Mouse (Mus musculus): ENCODE measurements around the gene Tmem39b.
A peak's percentile ranks its signal among the peaks of the same experiment; 100 is the strongest.
"Not testable (repeated sequence)": the region's sequence is repeated elsewhere in the genome, so short reads cannot be mapped to it uniquely, and the experiment has no call there.

The Tmem39b gene

GRCm38 (mm10) chr4:129696158-129696985 lies at the start of gene Tmem39b:
Tmem39b (minus strand) TSS chr4:129696838.
- peak; percentile 89 for DNase-seq (ENCODE audit: low spot score in 2 of 2)

GRCm38 (mm10) chr4:129746106-129746505 lies 49.5 kb upstream of the Tmem39b start:
- DNase-seq (ENCODE audit: low spot score in 2 of 2), result no peak

GRCm38 (mm10) chr4:129743494-129743893 lies 46.9 kb upstream of the Tmem39b start:
- no peak for DNase-seq (ENCODE audit: low spot score in 2 of 2)

GRCm38 (mm10) chr4:129743010-129743390 lies 46.4 kb upstream of the Tmem39b start:
- DNase-seq (ENCODE audit: low spot score in 2 of 2), result peak in 1 of 2 experiments; percentile 21

- DNase-seq (ENCODE audit: low spot score in 2 of 2), result peak; percentile 97
Measured at GRCm38 (mm10) chr4:129742232-129743009, 45.8 kb upstream of the Tmem39b start, which contains the start of gene Khdrbs1. Khdrbs1 (minus strand) TSS chr4:129742303.

- no peak for DNase-seq (ENCODE audit: low spot score in 2 of 2)
Measured at GRCm38 (mm10) chr4:129741974-129742231, 45.3 kb upstream of the Tmem39b start.

GRCm38 (mm10) chr4:129741251-129741973 lies 44.8 kb upstream of the Tmem39b start:
- DNase-seq (ENCODE audit: low spot score in 2 of 2), result peak in 1 of 2 experiments; percentile 36

GRCm38 (mm10) chr4:129739111-129739645 lies 42.5 kb upstream of the Tmem39b start:
- DNase-seq (ENCODE audit: low spot score in 2 of 2), result no peak

- no peak for DNase-seq (ENCODE audit: low spot score in 2 of 2)
Measured at GRCm38 (mm10) chr4:129736173-129736572, 39.5 kb upstream of the Tmem39b start.

- DNase-seq (ENCODE audit: low spot score in 2 of 2), result not testable (repeated sequence)
Measured at GRCm38 (mm10) chr4:129735485-129735884, 38.8 kb upstream of the Tmem39b start.

- no peak for DNase-seq (ENCODE audit: low spot score in 2 of 2)
Measured at GRCm38 (mm10) chr4:129731423-129731822, 34.8 kb upstream of the Tmem39b start.

GRCm38 (mm10) chr4:129716310-129716709 lies 19.7 kb upstream of the Tmem39b start:
- DNase-seq (ENCODE audit: low spot score in 2 of 2), result no peak

GRCm38 (mm10) chr4:129709486-129710129 lies 13.0 kb upstream of the Tmem39b start:
- no peak for DNase-seq (ENCODE audit: low spot score in 2 of 2)

- DNase-seq (ENCODE audit: low spot score in 2 of 2), result no peak
Measured at GRCm38 (mm10) chr4:129706750-129707149, 10.1 kb upstream of the Tmem39b start.

GRCm38 (mm10) chr4:129702454-129702853 lies 5.8 kb upstream of the Tmem39b start:
- peak; percentile 74 to 75 for DNase-seq (ENCODE audit: low spot score in 2 of 2)

GRCm38 (mm10) chr4:129701503-129702377 lies 5.1 kb upstream of the Tmem39b start:
- DNase-seq (ENCODE audit: low spot score in 2 of 2), result peak; percentile 67 to 86

GRCm38 (mm10) chr4:129700661-129701060 lies 4.0 kb upstream of the Tmem39b start:
- DNase-seq (ENCODE audit: low spot score in 2 of 2), result not testable (repeated sequence)

- no peak for DNase-seq (ENCODE audit: low spot score in 2 of 2)
Measured at GRCm38 (mm10) chr4:129700216-129700615, 3.6 kb upstream of the Tmem39b start.

GRCm38 (mm10) chr4:129697191-129697590 lies 553 bp upstream of the Tmem39b start:
- no peak for DNase-seq (ENCODE audit: low spot score in 2 of 2)

GRCm38 (mm10) chr4:129695815-129696157 lies 852 bp downstream of the Tmem39b start:
- no peak for DNase-seq (ENCODE audit: low spot score in 2 of 2)

GRCm38 (mm10) chr4:129684531-129684930 lies 12.1 kb downstream of the Tmem39b start:
- DNase-seq (ENCODE audit: low spot score in 2 of 2), result no peak

Measured in urinary bladder, postnatal 4 days (tissue).